Mouse (Mus musculus): ENCODE results near the gene Cst3. TPM values are rescaled to one million over a fixed set of nuclear protein-coding genes. Genes with fewer than 3 reads are reported as not detected.

Cst3 gene
- polyA plus RNA-seq (2017; shearing (Covaris generic)) = 166 TPM

GRCm38 (mm10) chr2:148875335-148875811 is at the start of gene Cst3:
Gene Cst3 (minus strand): TSS chr2:148875692.

GRCm38 (mm10) chr2:148864966-148865365 is 10.5 kb downstream of the Cst3 start, which contains the start of gene 9230104L09Rik:
Gene 9230104L09Rik (minus strand): TSS chr2:148865038.

DNA sequence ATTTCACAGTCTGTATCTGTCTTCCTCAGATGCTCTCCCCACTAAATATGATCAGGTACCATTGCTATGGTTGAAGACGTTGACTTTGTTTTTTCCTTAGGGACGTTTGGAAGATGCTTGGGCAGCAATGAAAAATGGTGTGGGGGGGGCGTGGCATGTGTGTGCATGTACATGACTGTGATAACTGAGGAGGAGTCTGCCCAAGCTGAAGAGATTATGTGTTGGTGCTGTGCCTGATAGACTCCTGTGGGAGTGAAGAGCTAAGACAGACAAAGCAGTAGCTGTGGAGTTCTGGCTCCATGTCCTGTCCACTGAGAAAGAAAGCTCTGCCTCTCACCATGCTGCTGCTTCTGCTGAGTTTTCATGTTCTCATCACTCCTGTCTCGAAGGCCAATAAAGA is 40.6 kb downstream of the Cst3 start, which contains the start of gene Cst9:
Cst9 (plus strand) TSS at position 236 of the 400 bp plus-strand sequence.

Other genes with a start within 250 kb of the Cst3 start
- 69.5 TPM for gene Nxt1, start 203.1 kb downstream of the Cst3 start, polyA plus RNA-seq (2017; shearing (Covaris generic))
- gene Gzf1, start 194.7 kb downstream of the Cst3 start, polyA plus RNA-seq (2017; shearing (Covaris generic)) = 22.5 TPM
- 2.0 TPM for gene Napb, start 143.2 kb downstream of the Cst3 start, polyA plus RNA-seq (2017; shearing (Covaris generic))
- not detected for gene Cstl1, start 125.3 kb downstream of the Cst3 start, polyA plus RNA-seq (2017; shearing (Covaris generic))
- not detected for gene Cst11, start 104.2 kb downstream of the Cst3 start, polyA plus RNA-seq (2017; shearing (Covaris generic))
- not detected for gene 8030411F24Rik, start 93.7 kb downstream of the Cst3 start, polyA plus RNA-seq (2017; shearing (Covaris generic))
- gene Cst12, start 86.3 kb downstream of the Cst3 start, polyA plus RNA-seq (2017; shearing (Covaris generic)) = not detected
- not detected for gene Cst8, start 76.9 kb downstream of the Cst3 start, polyA plus RNA-seq (2017; shearing (Covaris generic))
- not detected for gene Cst13, start 55.6 kb downstream of the Cst3 start, polyA plus RNA-seq (2017; shearing (Covaris generic))
- not detected for gene Cst9, start 40.5 kb downstream of the Cst3 start, polyA plus RNA-seq (2017; shearing (Covaris generic))
- not detected for gene 9230104L09Rik, start 10.7 kb downstream of the Cst3 start, polyA plus RNA-seq (2017; shearing (Covaris generic))
- not detected for gene Gm1330, start 127.6 kb upstream of the Cst3 start, polyA plus RNA-seq (2017; shearing (Covaris generic))
- gene Gm10750, start 141.5 kb upstream of the Cst3 start, polyA plus RNA-seq (2017; shearing (Covaris generic)) = not detected